ENCODE assay signal across 8 mouse cellular contexts in genomic region chr1:191062241-191062780, GRCm38 (mm10). TPM values are rescaled to one million over a fixed set of nuclear protein-coding genes. Genes with fewer than 3 reads are reported as not detected.
A peak's percentile ranks its signal among the peaks of the same experiment; 100 is the strongest.
DNase-seq lines count a peak whose midpoint lies in the region; ATAC-seq and TF ChIP-seq lines count a peak whose summit lies in the region.

No protein-coding gene starts in this region.

- H3K4me3 ChIP-seq in liver, adult 2 months (ENCODE audit: insufficient read depth, low read depth, low read length) = peak overlapping the region; percentile 82
- peak overlapping the region; percentile 88 for H3K4me3 ChIP-seq in embryonic facial prominence, embryonic 13.5 days
- H3K4me3 ChIP-seq in intestine, postnatal 0 days (ENCODE audit: low read depth, low read length) = peak overlapping the region; percentile 84
- H3K4me3 ChIP-seq in neural tube, embryonic 15.5 days (replicated peaks) = peak overlapping the region; percentile 86

- H3K27me3 ChIP-seq in liver, adult 2 months (ENCODE audit: control insufficient read depth, insufficient read depth, low read length) = no peaks in the 10 kb centered on the region
- no peaks in the 10 kb centered on the region; the same call in 1 of the 2 replicates for H3K27me3 ChIP-seq in embryonic facial prominence, embryonic 13.5 days
- H3K27me3 ChIP-seq in intestine, postnatal 0 days (replicated peaks; ENCODE audit: control insufficient read depth, insufficient read depth, low read length) = no peaks in the 10 kb centered on the region
- no peaks in the 10 kb centered on the region for H3K27me3 ChIP-seq in neural tube, embryonic 15.5 days (replicated peaks)

- ATAC-seq in embryonic facial prominence, embryonic 13.5 days (ENCODE audit: insufficient number of reproducible peaks, insufficient read depth, low FRiP score, low TSS enrichment, low read depth) = peak; percentile 26; the same call in 1 of the 2 replicates
- peak; percentile 19; the same call in 1 of the 2 replicates for ATAC-seq in intestine, postnatal 0 days
- ATAC-seq in neural tube, embryonic 15.5 days (ENCODE audit: low FRiP score) = peak; percentile 67

- TF ChIP-seq CTCF in liver, adult 2 months (IDR thresholded peaks at IDR 0.05; ENCODE audit: low read depth, low read length) = no peak
- TF ChIP-seq CTCF in intestine, postnatal 0 days (IDR thresholded peaks at IDR 0.05; ENCODE audit: low read depth) = no peak

- peak overlapping the region; percentile 58 for H3K27ac ChIP-seq in liver, adult 2 months (replicated peaks; ENCODE audit: insufficient read depth, low read depth, low read length)
- peak overlapping the region; percentile 51 for H3K27ac ChIP-seq in embryonic facial prominence, embryonic 13.5 days
- peak overlapping the region; percentile 22; the same call in 1 of the 2 replicates for H3K27ac ChIP-seq in intestine, postnatal 0 days (ENCODE audit: low read depth, low read length)
- H3K27ac ChIP-seq in neural tube, embryonic 15.5 days (replicated peaks) = peak overlapping the region; percentile 81

- peak overlapping the region; percentile 96 for H3K9ac ChIP-seq in liver, adult 2 months (ENCODE audit: low read depth, low read length)
- H3K9ac ChIP-seq in embryonic facial prominence, embryonic 13.5 days = peak overlapping the region; percentile 86
- H3K9ac ChIP-seq in intestine, postnatal 0 days (ENCODE audit: low read depth, low read length) = peak overlapping the region; percentile 80
- H3K9ac ChIP-seq in neural tube, embryonic 15.5 days (replicated peaks) = peak overlapping the region; percentile 80

- 4% methylated on average over 15 of the region's 15 CpGs for WGBS in liver, adult 2 months
- 3% methylated on average over 15 of the region's 15 CpGs for WGBS in embryonic facial prominence, embryonic 13.5 days
- 4% methylated on average over 15 of the region's 15 CpGs for WGBS in intestine, postnatal 0 days
- 6% methylated on average over 15 of the region's 15 CpGs for WGBS in neural tube, embryonic 15.5 days

- no peaks in the 10 kb centered on the region for H3K4me1 ChIP-seq in liver, adult 2 months (ENCODE audit: control insufficient read depth, insufficient read depth, low read length)
- H3K4me1 ChIP-seq in embryonic facial prominence, embryonic 13.5 days = peaks cover 21% of the 10 kb centered on the region
- peaks cover 6% of the 10 kb centered on the region; the same call in 1 of the 2 replicates for H3K4me1 ChIP-seq in intestine, postnatal 0 days (replicated peaks; ENCODE audit: control insufficient read depth, insufficient read depth, low read length)
- peaks cover 21% of the 10 kb centered on the region for H3K4me1 ChIP-seq in neural tube, embryonic 15.5 days

- peak overlapping the region; percentile 91 for H3K4me2 ChIP-seq in embryonic facial prominence, embryonic 13.5 days
- H3K4me2 ChIP-seq in intestine, postnatal 0 days (replicated peaks; ENCODE audit: low read depth) = peak overlapping the region; percentile 87
- H3K4me2 ChIP-seq in neural tube, embryonic 15.5 days = peak overlapping the region; percentile 99

- H3K79me2 ChIP-seq in liver, adult 2 months (ENCODE audit: control insufficient read depth, insufficient read depth, low read length) = no peaks in the 10 kb centered on the region; the same call in 1 of the 2 replicates

- no peak for TF ChIP-seq POLR2A in liver, adult 2 months (IDR thresholded peaks at IDR 0.05; ENCODE audit: extremely low read depth, insufficient read depth, low read length)

- peaks cover 2% of the 10 kb centered on the region; the same call in 1 of the 2 replicates for H3K36me3 ChIP-seq in liver, adult 2 months (ENCODE audit: control insufficient read depth, insufficient read depth, low read length)
- peaks cover 24% of the 10 kb centered on the region for H3K36me3 ChIP-seq in embryonic facial prominence, embryonic 13.5 days
- H3K36me3 ChIP-seq in intestine, postnatal 0 days (ENCODE audit: control insufficient read depth, insufficient read depth) = 0 out of 2 replicates have a peak, but pooled peaks cover 9% of the 10 kb centered on the region
- H3K36me3 ChIP-seq in neural tube, embryonic 15.5 days = no peaks in the 10 kb centered on the region

- H3K9me3 ChIP-seq in embryonic facial prominence, embryonic 13.5 days = no peaks in the 10 kb centered on the region
- no peaks in the 10 kb centered on the region for H3K9me3 ChIP-seq in intestine, postnatal 0 days (ENCODE audit: control insufficient read depth)
- H3K9me3 ChIP-seq in neural tube, embryonic 15.5 days (replicated peaks) = no peaks in the 10 kb centered on the region

- DNase-seq in liver, adult 2 months (ENCODE audit: extremely low read depth, low read depth, low spot score) = no peak
- no peak for DNase-seq in liver
- DNase-seq in right cerebral cortex, postnatal 4 days = no peak
- DNase-seq in adrenal gland, adult (ENCODE audit: inconsistent age in 2 of 2, low spot score in 1 of 2) = no peak
- no peak for DNase-seq in kidney, adult 18-20 months

RNA-seq across cellular contexts. Expression of gene Tatdn3, which starts 0.4 kb away (rescaled TPM):
- 9.3 and 16.3 TPM in 2 replicates for total RNA-seq in liver, adult 2 months (2014; rRNA removed)
- 5.0 and 9.4 TPM in 2 replicates for polyA plus RNA-seq in liver, adult 2 months (2012; rRNA removed)
- polyA plus RNA-seq in embryonic facial prominence, embryonic 13.5 days (2015; fragmentation: Nextera tagmentation; extraction: Ambion mirVana) = 13.9 and 14.0 TPM in 2 replicates
- 17.3 and 18.1 TPM in 2 replicates for polyA plus RNA-seq in intestine, postnatal 0 days (2015; fragmentation: Nextera tagmentation; extraction: Ambion mirVana)
- polyA plus RNA-seq in neural tube, embryonic 15.5 days (2015; fragmentation: Nextera tagmentation; extraction: Ambion mirVana) = 14.4 and 16.0 TPM in 2 replicates

RNA-seq across cellular contexts. Expression of gene Nsl1, which starts 0.5 kb away (rescaled TPM):
- 0.34 and 0.46 TPM in 2 replicates for total RNA-seq in liver, adult 2 months (2014; rRNA removed)
- polyA plus RNA-seq in liver, adult 2 months (2012; rRNA removed) = 0.04 and 0.11 TPM in 2 replicates
- polyA plus RNA-seq in embryonic facial prominence, embryonic 13.5 days (2015; fragmentation: Nextera tagmentation; extraction: Ambion mirVana) = 24.2 and 24.7 TPM in 2 replicates
- polyA plus RNA-seq in intestine, postnatal 0 days (2015; fragmentation: Nextera tagmentation; extraction: Ambion mirVana) = 3.8 TPM in 2 replicates
- 4.6 and 7.6 TPM in 2 replicates for polyA plus RNA-seq in neural tube, embryonic 15.5 days (2015; fragmentation: Nextera tagmentation; extraction: Ambion mirVana)

RNA-seq across cellular contexts. Expression of gene Spata45, which starts 25.9 kb away (rescaled TPM):
- total RNA-seq in liver, adult 2 months (2014; rRNA removed) = not detected in 2 replicates
- polyA plus RNA-seq in liver, adult 2 months (2012; rRNA removed) = not detected in 2 replicates
- not detected in 2 replicates for polyA plus RNA-seq in embryonic facial prominence, embryonic 13.5 days (2015; fragmentation: Nextera tagmentation; extraction: Ambion mirVana)
- 1.1 TPM in 2 replicates for polyA plus RNA-seq in intestine, postnatal 0 days (2015; fragmentation: Nextera tagmentation; extraction: Ambion mirVana)
- not detected in 2 replicates for polyA plus RNA-seq in neural tube, embryonic 15.5 days (2015; fragmentation: Nextera tagmentation; extraction: Ambion mirVana)

RNA-seq across cellular contexts. Expression of gene Batf3, which starts 35.3 kb away (rescaled TPM):
- 1.6 and 2.2 TPM in 2 replicates for total RNA-seq in liver, adult 2 months (2014; rRNA removed)
- 2.5 and 2.9 TPM in 2 replicates for polyA plus RNA-seq in liver, adult 2 months (2012; rRNA removed)
- polyA plus RNA-seq in embryonic facial prominence, embryonic 13.5 days (2015; fragmentation: Nextera tagmentation; extraction: Ambion mirVana) = 10.8 and 12.3 TPM in 2 replicates
- 6.9 and 7.3 TPM in 2 replicates for polyA plus RNA-seq in intestine, postnatal 0 days (2015; fragmentation: Nextera tagmentation; extraction: Ambion mirVana)
- polyA plus RNA-seq in neural tube, embryonic 15.5 days (2015; fragmentation: Nextera tagmentation; extraction: Ambion mirVana) = 3.5 and 3.6 TPM in 2 replicates

RNA-seq across cellular contexts. Expression of gene Flvcr1, which starts 36.4 kb away (rescaled TPM):
- 4.0 and 4.1 TPM in 2 replicates for total RNA-seq in liver, adult 2 months (2014; rRNA removed)
- polyA plus RNA-seq in liver, adult 2 months (2012; rRNA removed) = 2.1 and 2.7 TPM in 2 replicates
- polyA plus RNA-seq in embryonic facial prominence, embryonic 13.5 days (2015; fragmentation: Nextera tagmentation; extraction: Ambion mirVana) = 6.2 and 7.0 TPM in 2 replicates
- polyA plus RNA-seq in intestine, postnatal 0 days (2015; fragmentation: Nextera tagmentation; extraction: Ambion mirVana) = 57.4 and 65.5 TPM in 2 replicates
- polyA plus RNA-seq in neural tube, embryonic 15.5 days (2015; fragmentation: Nextera tagmentation; extraction: Ambion mirVana) = 7.5 and 8.1 TPM in 2 replicates

Comparison
In these comparisons a context has a peak if more than half of its experiments do, and no peak if none do; other contexts are left out.
1. H3K27ac ChIP-seq: peak in every context shown above with its lines; median percentile 81 in neural tube, embryonic 15.5 days; 58 in liver, adult 2 months; 51 in embryonic facial prominence, embryonic 13.5 days; 22 in intestine, postnatal 0 days.